Mouse (Mus musculus): ENCODE measurements around the gene Fbxo21. TPM values are rescaled to one million over a fixed set of nuclear protein-coding genes. Genes with fewer than 3 reads are reported as not detected.

Gene Fbxo21
- total RNA-seq, 1 experiment from 2014 or later: 70.4 TPM

DNA sequence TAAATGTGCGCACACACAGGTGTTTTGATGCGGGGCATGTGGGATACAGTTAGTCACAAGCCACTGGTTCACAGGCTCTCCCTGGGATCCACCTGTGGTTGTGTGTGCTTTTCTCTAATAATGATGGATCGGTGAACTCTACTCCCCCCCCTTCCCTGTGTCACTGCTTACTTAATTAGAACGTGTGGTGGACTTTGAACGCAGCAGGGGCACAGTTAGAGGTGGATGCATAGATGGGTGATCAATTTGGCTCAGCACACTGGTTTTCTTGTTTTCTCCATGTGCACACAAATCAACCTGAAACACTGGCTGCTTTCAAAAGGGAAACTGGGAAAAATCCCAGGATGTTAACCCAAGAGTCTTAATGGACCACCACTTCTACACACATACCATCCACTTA lies 2.6 kb downstream of the Fbxo21 start:
- no peak for DNase-seq

DNA sequence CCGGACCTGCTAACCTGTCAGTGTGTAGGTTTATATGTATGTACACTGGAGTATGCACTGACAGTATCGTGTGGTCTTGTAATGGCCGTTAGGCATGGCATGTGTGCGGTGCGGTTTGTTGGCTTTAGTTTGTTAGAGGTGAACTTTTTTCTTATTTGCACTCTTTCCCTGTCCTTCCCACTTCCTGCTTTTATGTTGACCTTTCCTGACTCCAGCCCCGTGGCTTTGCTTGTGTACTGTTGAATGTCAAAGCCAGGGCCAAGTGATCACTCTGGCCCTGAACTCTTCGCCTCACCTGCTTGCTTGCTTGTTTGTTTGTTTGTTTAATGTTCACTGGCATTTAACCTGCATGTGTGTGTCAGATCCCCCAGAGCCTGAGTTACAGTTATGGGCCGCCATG lies 4.4 kb downstream of the Fbxo21 start:
- no peak for DNase-seq

DNA sequence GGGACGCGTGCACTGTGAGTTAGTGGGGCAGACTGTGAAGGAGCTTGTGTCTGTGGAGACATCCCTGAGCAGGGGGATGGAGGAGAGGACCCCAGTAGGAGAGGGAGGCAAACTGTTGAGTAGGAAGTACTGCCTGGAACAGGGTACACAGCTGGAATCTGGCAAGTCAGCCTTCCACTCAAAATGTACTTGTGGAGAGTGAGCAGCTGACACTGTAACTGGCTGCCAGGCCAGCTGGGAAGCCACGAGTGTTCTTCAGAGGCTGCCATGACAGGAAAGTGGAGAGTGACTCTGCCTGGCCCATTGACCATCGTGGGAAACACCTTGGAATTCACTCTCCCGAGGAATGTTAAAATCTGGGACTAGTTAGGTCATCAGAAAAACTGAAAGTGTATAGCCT lies 5.4 kb downstream of the Fbxo21 start:
- DNase-seq: no peak

DNA sequence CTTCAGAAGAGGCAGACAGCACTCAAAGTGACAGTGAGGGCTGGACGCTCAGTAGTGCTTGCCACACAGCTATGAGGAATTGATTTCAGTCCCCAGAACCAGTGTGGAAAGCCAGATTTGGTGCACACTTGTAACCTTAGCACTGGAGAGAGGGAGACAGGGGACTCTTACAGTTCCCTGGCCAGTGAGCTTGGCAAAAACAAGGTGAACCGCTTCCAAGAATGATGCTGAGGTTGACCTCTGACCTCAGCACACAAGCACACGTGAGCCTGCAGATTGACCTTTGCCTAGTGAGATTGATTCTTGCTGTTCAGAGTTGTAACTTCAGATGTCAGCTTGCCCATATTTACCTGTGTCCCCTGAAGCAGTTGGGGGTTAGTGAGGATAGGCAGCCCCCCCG lies 9.8 kb downstream of the Fbxo21 start:
- DNase-seq: no peak

DNA sequence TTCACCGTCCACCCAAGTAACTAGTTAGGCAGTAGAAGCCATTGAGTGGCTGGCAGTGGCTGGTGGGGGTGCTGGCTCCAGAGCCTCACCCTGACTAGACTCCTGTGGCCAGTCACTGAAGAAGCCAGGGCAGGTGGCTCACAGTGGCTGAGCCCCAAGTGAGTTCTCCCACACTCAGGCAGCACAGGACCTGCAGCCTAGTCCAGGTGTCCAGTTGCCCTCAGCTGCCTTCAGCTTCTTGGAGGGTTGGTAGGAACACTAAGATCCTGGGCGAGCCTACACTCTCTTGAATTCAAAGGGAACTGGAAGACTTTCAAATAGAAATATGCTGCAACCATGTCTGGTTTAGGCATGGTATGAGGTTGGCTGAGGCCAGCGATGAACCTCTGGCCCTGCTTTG lies 11.4 kb downstream of the Fbxo21 start:
- no peak for DNase-seq

DNA sequence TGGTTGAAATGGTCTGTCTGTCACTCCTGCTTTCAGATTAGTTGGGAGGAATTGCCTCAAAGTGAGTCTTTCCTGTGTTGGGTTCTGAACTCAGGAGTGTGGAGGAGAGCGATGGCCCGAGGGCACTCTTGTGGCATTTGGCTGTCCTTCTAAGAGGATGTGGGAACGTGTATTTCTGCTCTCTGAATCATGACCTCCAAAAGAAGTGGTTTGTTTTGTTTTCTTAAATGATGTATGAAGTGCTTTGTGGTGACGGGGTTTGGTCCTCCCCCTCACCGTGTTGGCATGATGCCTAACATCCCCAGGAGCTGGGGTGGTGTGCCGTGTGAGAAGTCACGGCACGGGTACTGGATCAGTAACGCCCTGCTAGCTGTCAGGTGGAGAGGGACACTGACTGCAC lies 11.8 kb downstream of the Fbxo21 start:
- DNase-seq: no peak

DNA sequence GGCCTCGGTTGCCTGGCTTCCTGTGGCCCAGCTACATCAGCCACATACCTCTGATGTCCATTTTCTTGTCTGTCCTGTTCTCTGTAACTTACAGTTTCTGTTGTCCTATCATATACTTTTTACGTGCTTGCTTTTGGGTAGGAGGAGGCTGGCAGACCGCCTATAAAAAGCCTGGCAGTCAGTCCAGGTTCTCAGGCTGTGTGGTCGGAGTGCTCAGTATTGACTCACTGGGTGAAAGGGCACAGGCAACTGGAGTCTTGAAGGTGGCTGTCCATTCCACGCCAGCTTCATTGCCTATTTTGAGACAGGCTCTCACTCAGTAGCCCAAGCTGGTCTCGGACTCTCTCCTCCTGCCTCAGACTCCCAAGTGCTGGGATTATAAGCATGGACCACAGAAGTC lies 13.2 kb downstream of the Fbxo21 start:
- DNase-seq: peak; percentile 61

DNA sequence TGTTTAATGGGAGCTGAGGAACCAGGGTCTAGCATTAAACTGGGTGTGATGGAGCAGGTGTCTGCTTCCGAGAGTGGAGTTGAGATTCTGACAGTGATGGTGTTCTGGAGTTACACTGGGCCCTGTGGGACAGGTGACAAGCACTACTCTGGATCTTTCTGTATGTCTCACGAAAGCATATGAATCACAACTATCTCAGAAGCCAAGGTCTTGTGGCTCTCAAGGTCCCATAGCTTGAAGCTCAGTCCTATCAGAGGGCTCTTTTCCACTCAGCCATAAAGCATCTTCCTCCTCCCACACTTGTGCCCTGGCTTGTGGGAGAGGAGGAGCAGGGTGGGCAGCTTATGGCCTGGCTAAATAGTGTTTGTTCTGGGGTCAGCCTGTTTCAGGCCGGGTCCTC lies 14.4 kb downstream of the Fbxo21 start:
- DNase-seq: no peak

DNA sequence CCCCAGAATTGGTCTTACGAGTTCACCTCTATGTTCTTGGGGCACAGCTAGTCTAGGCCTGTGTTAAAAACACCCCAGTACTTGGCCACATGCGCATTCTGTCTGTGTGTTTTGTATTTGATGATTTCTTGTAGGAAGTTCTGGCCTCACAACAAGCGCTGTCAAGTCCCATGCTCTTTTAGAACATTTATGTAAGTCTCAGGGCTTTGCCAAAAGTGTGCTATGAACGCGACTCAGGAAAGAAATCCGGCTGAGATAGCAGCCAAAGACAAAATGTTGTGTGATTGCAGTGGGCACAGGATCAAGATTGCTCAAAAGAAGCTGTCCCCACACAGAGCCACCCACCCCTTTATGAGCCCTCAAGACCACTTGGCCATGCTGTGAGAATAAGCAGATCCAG lies 17.0 kb downstream of the Fbxo21 start:
- no peak for DNase-seq

DNA sequence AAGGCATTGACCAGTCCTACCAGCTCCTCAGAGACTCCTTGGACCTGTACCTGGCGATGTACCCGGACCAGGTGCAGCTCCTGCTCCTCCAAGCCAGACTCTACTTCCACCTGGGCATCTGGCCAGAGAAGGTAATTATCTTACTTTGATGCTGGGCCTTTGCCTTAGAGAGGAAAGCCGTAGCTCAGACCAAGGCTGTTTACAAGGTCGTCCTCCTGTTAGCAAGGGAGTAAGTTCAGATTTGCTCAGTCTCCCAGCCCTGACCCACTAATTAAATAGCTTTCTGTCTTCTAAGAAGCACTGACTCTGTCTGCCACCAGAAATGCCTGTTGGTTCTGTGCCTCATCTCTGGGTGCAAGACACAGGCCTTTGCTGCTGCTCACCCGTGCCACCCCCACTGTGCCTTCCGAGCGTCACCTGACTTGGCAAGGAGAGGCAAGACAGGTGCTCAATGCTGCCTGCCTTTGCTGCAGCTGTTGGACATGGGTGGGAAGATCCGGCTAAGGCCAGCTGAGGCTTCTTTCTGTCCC lies 18.9 kb downstream of the Fbxo21 start:
- DNase-seq: no peak

DNA sequence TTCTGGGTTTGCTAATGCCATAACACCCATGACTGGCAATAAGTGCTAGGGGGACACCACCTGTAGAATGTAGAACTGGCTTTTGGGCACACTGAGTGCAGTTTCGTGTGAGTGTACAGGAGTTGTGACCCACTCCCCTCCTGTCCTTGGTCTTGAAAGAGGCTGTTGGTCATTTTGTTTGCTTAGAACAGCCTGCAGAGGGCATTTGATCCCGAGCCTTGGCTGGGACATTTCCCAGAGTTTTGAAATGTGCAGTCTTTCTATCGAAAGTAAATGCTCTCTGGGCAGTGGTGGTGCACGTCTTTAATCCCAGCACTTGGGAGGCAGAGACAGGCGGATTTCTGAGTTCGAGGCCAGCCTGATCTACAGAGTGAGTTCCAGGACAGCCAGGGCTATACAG lies 19.4 kb downstream of the Fbxo21 start:
- no peak for DNase-seq

DNA sequence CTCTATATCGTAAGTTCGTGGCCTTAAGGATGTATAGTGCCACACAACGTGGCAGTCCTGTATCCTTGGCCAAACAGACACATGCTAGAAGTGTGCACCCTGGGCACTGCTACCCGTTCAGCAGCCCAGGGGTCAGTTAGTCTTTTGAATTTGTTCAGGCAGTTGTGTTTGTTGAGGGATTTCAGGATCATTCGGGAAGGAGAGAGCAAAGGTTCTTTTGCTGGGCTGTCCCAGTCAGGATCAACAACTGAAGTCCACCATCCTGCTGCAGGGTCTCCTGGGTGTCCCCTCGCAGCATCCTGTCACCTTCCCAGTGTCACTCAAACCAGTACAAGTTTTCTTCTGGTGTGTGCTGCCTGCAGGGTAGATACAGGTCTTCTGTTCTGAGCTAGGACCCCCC lies 20.1 kb downstream of the Fbxo21 start:
- no peak for DNase-seq

DNA sequence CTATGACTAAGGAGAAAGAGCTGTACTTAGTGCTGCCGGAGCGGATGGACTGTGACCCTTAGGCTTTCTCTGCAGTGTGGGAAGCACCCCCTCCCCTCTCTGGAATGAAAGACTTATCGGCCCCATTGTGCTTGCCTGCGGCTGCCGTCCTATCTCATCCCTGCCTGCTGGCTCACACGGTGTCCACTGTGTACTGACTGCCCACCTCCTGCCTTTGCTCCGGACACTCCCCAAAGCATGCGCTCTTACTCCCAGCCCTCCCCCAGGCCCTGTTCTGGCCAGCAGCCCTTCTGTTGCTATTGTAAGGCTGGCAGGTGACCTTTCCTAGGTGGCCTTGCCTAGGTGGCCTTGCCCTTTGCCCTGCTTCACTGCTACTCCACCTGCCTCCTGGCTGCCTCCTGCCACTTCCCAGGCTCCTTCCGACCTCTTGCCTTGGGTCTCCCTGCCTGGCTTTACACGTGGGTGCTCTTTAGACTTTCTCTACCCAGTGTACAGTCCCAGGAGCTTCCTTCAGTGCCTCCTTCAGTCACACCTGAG lies 21.0 kb downstream of the Fbxo21 start:
- no peak for DNase-seq

DNA sequence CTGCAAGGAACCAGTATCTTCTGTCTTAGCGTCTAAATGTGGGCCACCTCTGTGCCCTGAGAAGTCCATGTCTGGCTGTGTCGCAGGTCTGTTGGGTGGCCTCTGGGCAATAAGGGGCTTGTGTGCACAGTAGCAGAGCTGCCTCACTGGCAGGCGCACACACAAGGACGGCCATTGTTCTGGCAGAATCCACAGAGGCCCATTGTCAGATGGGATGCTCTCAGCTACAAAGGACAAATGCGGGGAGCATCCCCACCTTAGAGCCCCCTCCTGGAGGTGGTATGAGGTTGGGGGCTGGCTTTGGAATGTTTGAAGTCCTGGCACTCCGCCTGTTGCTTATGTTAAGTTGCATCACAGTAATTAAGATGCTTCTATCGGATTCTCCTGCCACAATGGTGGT lies 22.5 kb downstream of the Fbxo21 start:
- no peak for DNase-seq

DNA sequence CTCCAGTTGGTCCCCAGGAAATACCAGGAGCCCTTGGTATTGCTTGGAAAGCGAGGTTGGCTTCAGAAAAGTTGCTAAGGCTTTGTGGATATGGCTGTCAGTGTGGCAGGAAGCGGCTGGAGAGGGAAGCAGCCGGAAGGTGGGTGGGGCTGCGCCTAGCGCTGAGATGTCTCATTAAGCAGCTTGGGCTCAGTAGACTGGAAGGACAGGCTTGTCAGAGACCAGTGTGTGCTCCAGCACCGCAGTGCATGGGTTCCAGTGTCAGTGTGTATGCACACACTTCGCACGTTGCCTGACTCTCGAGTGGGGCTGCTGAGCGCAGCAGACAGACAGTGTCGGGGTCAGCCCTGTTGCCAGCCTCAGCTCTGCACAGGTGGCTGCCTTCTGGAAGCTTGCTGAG lies 23.1 kb downstream of the Fbxo21 start:
- no peak for DNase-seq

DNA sequence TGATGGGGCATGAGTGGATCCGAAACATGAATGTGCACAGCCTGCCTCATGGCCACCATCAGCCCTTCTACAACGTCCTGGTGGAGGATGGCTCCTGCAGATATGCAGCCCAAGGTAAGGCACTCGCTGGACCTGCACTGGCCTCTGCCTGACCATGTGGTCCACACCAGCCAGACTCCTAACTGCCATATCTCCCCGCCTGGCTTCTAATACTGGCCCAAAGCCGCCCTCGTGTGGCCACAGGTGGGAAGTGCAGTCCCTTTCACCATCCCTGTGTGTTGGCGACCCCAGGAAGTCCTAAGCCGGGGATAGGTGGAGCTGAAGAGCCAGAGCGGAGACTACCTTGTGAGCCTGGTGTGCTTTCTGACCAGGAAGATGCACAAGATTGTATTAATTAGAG lies 25.5 kb downstream of the Fbxo21 start:
- peak; percentile 73 for DNase-seq

DNA sequence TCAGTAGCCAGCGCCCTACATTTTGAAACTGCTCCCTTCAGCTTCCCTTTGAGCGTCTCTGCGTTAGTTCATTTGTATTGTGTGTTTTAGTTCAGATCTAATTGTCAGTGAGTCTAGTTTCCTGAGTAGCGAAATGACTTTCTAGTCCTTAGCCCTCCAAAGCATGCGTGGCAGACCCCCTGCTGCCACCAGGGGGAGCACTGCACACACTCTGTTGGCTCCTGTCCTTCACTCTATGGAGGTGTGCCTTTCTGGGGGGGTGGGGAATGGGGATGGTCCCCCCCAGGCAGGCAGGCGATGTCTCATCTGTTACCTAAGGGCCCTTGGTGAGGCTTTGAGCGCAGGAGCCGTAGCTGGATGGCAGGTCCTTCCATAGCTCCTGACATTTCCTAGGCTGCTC lies 28.1 kb downstream of the Fbxo21 start:
- DNase-seq: peak; percentile 79

DNA sequence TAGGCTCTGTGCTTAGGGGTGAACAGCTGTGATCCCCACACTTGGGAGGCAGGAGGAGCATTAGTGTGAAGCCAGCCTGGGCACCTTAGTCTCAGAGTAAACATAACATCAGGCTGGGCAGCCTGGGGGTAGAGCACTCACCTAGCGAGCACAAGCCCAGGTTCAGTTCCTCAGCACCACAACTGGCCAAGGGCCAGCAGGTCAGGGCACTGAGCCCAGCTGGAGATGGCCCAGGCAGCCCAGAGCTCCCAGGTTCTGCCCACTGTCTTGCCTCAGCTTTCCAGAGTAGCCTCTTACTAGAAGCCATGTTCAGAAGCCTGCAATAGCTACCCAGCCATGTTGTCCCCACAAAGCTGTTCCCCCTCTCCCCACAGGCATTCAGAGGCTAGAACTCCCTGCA lies 29.2 kb downstream of the Fbxo21 start:
- no peak for DNase-seq

DNA sequence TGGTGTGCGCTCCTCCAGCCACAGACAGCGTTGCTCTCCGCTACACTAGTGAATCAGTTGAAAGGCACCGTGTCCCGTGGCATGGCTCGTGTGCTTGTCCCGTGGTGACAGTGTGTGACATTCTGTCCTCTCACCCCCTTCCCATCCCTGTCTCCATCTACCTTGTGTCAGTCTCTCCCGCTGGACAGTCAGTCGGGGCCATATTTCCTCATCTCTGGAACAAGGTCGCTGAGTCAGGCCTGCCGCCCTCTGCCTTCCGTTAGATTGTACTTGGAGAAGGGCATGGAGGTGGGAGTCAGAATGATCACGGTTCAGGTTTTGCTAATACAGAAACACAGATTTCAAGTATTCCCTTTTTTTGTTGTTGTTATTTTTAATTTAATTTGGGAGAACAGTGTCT lies 31.8 kb downstream of the Fbxo21 start:
- peak; percentile 55 for DNase-seq

DNA sequence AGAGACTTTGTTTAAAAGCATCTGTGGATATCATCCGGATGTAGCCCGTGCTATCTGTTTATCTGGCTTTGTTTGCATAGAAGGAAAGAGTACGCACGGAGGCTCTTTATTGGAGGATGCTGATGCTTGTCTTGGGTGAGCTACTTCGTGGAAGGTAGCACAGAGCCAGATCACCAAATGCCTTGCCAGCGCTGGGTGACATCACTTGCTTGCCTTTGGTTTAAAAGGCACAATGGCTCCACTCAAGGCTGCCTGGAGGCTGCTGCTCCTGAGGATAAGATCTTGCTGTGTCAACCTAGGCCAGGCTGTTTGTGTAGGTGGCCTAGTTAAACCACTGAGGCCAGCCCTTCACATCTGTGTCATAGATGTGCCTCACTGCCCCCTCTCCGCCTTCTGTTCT lies 34.3 kb downstream of the Fbxo21 start:
- DNase-seq: no peak

DNA sequence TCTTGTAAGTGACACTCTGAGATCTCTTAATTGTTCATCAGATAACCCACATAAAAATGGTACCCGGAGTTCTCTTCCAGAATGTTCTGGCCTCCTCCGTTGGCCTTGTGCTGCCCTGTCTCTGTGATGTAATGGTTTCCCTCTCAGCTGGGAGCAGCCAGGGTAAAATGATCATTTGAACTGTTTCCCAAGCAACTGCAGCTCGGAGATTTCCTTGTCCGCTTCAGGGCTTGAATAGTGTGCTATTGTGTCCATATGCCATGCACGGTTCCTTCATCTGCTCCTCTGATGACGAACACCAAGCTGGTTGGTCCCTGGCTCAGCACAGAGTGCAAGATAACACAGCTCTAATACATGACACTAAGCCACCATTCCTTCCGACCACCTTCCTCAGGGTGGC lies 35.3 kb downstream of the Fbxo21 start:
- DNase-seq: no peak

DNA sequence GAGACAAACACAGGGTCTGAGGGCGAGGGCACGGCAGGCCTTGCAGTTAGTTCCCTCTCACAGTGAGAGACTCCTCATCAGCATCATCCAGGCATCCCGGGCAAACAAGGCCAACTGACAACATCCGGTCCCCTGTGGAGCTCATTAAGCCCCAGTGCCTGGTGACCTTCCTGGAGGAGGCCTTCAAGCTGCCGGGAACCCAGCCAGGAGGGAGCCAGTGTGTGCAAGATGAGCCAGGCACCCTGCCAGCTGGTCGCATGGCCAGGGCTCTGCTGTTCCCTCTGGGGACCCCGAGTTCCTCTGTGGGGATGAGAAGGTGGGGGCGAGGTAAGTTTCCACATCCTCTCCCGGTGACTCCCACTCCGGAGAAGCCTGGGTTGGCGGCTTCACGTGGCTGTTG lies 38.5 kb downstream of the Fbxo21 start:
- DNase-seq: peak; percentile 94

DNA sequence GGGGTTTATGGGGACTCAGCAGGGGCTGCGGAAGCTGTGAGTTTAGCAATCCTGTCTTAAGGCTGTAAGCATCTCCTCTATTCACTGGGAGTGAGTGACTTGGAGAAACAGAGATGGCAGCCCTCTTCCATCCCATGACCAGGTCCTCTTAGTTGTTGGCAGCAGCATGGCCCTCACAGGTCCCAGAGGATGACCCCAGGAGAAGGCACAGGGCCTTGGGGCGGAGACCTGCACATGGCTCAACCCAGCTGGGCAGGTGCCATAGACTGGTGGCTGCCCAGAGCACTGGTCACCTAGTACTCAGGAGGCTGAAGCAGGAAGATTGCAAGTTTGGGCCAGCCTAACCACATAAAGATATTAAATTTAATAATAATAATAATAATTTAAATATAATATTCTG lies 39.1 kb downstream of the Fbxo21 start:
- DNase-seq: no peak

DNA sequence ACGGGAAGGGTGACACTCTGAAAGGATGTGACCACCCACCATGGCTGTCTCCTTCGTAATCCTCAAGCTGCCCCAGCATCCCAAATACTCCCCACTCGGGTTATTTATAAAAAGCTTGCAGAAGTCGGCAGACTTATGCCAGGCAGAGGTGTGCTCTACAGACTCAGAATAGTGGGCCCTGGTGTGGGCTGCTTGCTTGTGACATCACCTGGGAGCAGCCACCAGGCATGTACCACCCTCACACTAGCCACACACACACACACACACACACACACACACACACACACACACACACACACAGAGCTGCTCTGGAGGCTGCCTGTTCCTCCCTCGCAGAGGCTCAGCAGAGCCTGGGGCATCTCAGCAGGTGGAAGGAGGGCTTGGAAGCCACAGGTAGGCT lies 41.0 kb downstream of the Fbxo21 start:
- no peak for DNase-seq

DNA sequence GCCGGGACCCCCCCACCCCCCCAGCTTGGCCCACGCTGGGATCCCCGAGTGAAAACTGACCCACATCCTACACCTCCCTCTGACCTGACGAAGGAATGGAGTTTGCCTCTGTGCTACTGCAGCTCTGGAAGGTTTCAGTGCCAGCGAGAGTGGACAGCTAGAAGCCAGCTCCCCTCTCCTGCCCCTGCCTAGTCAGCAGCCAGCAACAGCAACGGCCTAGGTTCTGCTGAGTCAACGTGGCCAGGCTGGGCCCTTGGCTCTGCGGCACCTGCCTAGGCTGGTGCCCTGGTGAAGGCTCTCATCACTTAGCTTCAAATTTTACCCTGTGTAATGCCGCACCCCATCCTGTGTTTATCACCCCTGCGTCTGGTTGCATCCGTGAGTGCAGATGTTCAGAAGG lies 43.4 kb downstream of the Fbxo21 start:
- DNase-seq: no peak

All from adrenal gland, postnatal 25 days (tissue).